Mouse (Mus musculus): Measurements from ENCODE around the gene Tbc1d14.

- TF ChIP-seq CHD2 (IDR thresholded peaks at IDR 0.05; ENCODE audit: low read depth, low read length) (no peak), HCFC1 (IDR thresholded peaks at IDR 0.05; ENCODE audit: borderline replicate concordance, insufficient read depth, low read length) (no peak), ZNF384 (IDR thresholded peaks at IDR 0.05; ENCODE audit: low read depth, low read length) (no peak), ZC3H11A (IDR thresholded peaks at IDR 0.05; ENCODE audit: borderline replicate concordance, low read depth, low read length) (no peak)
Measured at GRCm38 (mm10) chr5:36515558-36515957, 77.5 kb downstream of the Tbc1d14 start.
